Mouse (Mus musculus) neural tube, embryonic 11.5 days (tissue): ENCODE measurements around the gene Nek11. TPM values are rescaled to one million over a fixed set of nuclear protein-coding genes. Genes with fewer than 3 reads are reported as not detected.

Source experiments
- polyA plus RNA-seq: library from polyadenylated mRNA; unstranded; fragments of >200 nt; fragmentation: Nextera tagmentation; extraction: Ambion mirVana; gene quantifications from 2 replicates; pipeline ENCODE4 v1.2.1, GENCODE M21; 2014

Gene Nek11
- polyA plus RNA-seq, 1 experiment from 2014 or later = 0.54 TPM

Other genes with a start within 250 kb of the Nek11 start
- 12.6 and 14.1 TPM in 2 replicates for gene Aste1, start 132 bp downstream of the Nek11 start, polyA plus RNA-seq
- gene Atp2c1, start 131.8 kb upstream of the Nek11 start, polyA plus RNA-seq = 90.7 and 91.5 TPM in 2 replicates
- gene Pik3r4, start 247.5 kb upstream of the Nek11 start, polyA plus RNA-seq = 28.7 and 29.3 TPM in 2 replicates